Mouse (Mus musculus): Measurements from ENCODE around the gene Dnah5. TPM values are rescaled to one million over a fixed set of nuclear protein-coding genes. Genes with fewer than 3 reads are reported as not detected.
"Not testable (repeated sequence)": the region's sequence is repeated elsewhere in the genome, so short reads cannot be mapped to it uniquely, and the experiment has no call there.

Gene Dnah5
- polyA plus RNA-seq, 1 experiment from 2014 or later, result 0.08 TPM

GRCm38 (mm10) chr15:28374394-28374793, 170.8 kb downstream of the Dnah5 start:
- no peak for ATAC-seq (ENCODE audit: insufficient number of reproducible peaks, insufficient read depth, low FRiP score, low TSS enrichment, low read depth)
- WGBS, result 84% methylated on average over 1 of the region's 1 CpGs
- Histone ChIP-seq H3K36me3 (no peaks in the 10 kb centered on the region), H3K27ac (no peak overlapping the region), H3K27me3 (no peaks in the 10 kb centered on the region), H3K4me1 (no peaks in the 10 kb centered on the region), H3K9ac (no peak overlapping the region), H3K9me3 (no peaks in the 10 kb centered on the region), H3K4me3 (no peak overlapping the region), H3K4me2 (no peak overlapping the region)

DNA sequence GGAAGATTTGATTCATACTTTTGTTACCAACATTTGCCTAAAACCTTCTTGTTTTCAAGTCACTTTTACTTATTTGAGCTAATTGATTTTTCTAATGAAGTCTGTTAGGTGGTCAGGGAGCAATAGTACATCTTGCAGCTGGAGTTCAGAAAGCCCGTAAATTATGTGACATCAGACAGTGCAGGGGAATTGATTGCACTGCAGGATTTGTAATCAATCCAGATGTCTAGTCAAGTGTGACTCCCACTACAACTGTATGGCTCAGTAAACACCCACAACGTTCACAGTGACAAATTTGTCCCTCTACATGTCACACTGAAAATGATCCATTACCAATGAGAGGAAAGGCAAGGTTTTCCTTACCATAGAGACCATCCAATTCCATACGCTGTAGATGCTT, 177.4 kb downstream of the Dnah5 start:
- Histone ChIP-seq H3K9me3 (no peaks in the 10 kb centered on the region), H3K4me3 (no peak overlapping the region), H3K27me3 (no peaks in the 10 kb centered on the region), H3K9ac (no peak overlapping the region), H3K4me1 (no peaks in the 10 kb centered on the region), H3K27ac (no peak overlapping the region), H3K4me2 (no peak overlapping the region), H3K36me3 (no peaks in the 10 kb centered on the region)
- ATAC-seq (ENCODE audit: insufficient number of reproducible peaks, insufficient read depth, low FRiP score, low TSS enrichment, low read depth), result no peak
- 78% methylated on average over 3 of the region's 3 CpGs for WGBS

GRCm38 (mm10) chr15:28393723-28394122, 190.2 kb downstream of the Dnah5 start:
- H3K36me3 ChIP-seq; H3K4me1 ChIP-seq; H3K27me3 ChIP-seq; H3K4me3 ChIP-seq; H3K9ac ChIP-seq; H3K4me2 ChIP-seq; H3K27ac ChIP-seq; ATAC-seq (ENCODE audit: insufficient number of reproducible peaks, insufficient read depth, low FRiP score, low TSS enrichment, low read depth); H3K9me3 ChIP-seq: not testable (repeated sequence)

DNA sequence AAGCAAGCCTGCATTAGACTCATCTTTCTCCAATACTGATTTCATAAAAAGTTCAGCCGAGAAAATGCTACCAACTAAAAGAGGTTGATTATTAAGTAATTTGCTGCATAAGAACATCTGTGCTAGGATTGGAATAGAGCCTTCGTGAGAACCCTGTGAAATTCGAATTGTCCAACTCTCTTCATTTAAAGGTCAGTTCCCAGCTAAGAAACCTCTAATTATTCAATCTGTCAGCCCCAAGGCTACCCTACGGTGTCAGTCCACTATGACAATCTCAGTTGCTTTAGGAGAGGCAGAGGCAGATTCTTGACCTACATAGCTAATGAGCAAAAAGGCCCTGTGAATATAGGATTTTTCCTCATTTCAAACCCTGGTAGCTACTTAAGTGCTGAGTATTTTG, 191.9 kb downstream of the Dnah5 start:
- Histone ChIP-seq H3K4me1 (no peaks in the 10 kb centered on the region), H3K36me3 (no peaks in the 10 kb centered on the region), H3K9me3 (no peaks in the 10 kb centered on the region), H3K27me3 (no peaks in the 10 kb centered on the region), H3K27ac (no peak overlapping the region), H3K4me2 (no peak overlapping the region), H3K9ac (no peak overlapping the region), H3K4me3 (no peak overlapping the region)
- WGBS, result 70% methylated on average over 4 of the region's 4 CpGs
- ATAC-seq (ENCODE audit: insufficient number of reproducible peaks, insufficient read depth, low FRiP score, low TSS enrichment, low read depth), result no peak

GRCm38 (mm10) chr15:28398472-28398871, 194.9 kb downstream of the Dnah5 start:
- Histone ChIP-seq H3K4me1 (no peaks in the 10 kb centered on the region), H3K9ac (no peak overlapping the region), H3K4me2 (no peak overlapping the region), H3K4me3 (no peak overlapping the region), H3K27me3 (no peaks in the 10 kb centered on the region), H3K27ac (no peak overlapping the region), H3K9me3 (no peaks in the 10 kb centered on the region), H3K36me3 (no peaks in the 10 kb centered on the region)
- ATAC-seq (ENCODE audit: insufficient number of reproducible peaks, insufficient read depth, low FRiP score, low TSS enrichment, low read depth), result no peak
- 90% methylated on average over 1 of the region's 1 CpGs for WGBS

DNA sequence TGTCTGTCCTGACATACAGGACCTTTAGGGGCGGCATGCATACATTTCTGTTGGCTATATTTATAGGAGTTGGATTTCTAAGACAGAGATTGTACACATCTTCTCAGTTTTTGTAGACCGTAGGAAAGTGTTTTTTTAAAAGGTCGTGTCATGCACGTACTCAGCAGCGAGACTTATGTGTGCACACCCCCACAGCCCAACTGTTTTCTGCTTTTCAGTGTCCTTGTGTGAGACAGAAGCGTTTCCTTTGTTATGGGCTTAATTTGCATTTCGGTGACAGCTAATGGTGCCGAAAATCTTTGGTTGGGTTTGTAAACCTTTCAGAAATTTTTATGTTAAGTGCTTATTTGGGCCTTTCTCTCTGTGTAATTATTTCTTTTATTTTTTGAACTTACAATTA, 195.7 kb downstream of the Dnah5 start:
- Histone ChIP-seq H3K9me3 (no peaks in the 10 kb centered on the region), H3K4me3 (no peak overlapping the region), H3K36me3 (no peaks in the 10 kb centered on the region), H3K27ac (no peak overlapping the region), H3K9ac (no peak overlapping the region), H3K4me2 (no peak overlapping the region), H3K4me1 (no peaks in the 10 kb centered on the region), H3K27me3 (no peaks in the 10 kb centered on the region)
- ATAC-seq (ENCODE audit: insufficient number of reproducible peaks, insufficient read depth, low FRiP score, low TSS enrichment, low read depth), result no peak
- WGBS, result 82% methylated on average over 8 of the region's 8 CpGs

- no peaks in the 10 kb centered on the region for H3K4me1 ChIP-seq
- H3K9me3 ChIP-seq, result no peaks in the 10 kb centered on the region
- no peak overlapping the region for H3K4me2 ChIP-seq
- no peak overlapping the region for H3K9ac ChIP-seq
- no peaks in the 10 kb centered on the region for H3K27me3 ChIP-seq
- H3K27ac ChIP-seq, result no peak overlapping the region
- no peaks in the 10 kb centered on the region for H3K36me3 ChIP-seq
- no peak overlapping the region for H3K4me3 ChIP-seq
- WGBS, result 63% methylated on average over 3 of the region's 3 CpGs
- ATAC-seq (ENCODE audit: insufficient number of reproducible peaks, insufficient read depth, low FRiP score, low TSS enrichment, low read depth), result no peak
Observed at GRCm38 (mm10) chr15:28404630-28405029, 201.1 kb downstream of the Dnah5 start.

- Histone ChIP-seq H3K4me1 (no peaks in the 10 kb centered on the region), H3K9ac (no peak overlapping the region), H3K4me3 (no peak overlapping the region), H3K9me3 (no peaks in the 10 kb centered on the region), H3K27me3 (no peaks in the 10 kb centered on the region), H3K4me2 (no peak overlapping the region), H3K36me3 (no peaks in the 10 kb centered on the region), H3K27ac (no peak overlapping the region)
- 46% methylated on average over 2 of the region's 2 CpGs for WGBS
- ATAC-seq (ENCODE audit: insufficient number of reproducible peaks, insufficient read depth, low FRiP score, low TSS enrichment, low read depth), result no peak
Observed at GRCm38 (mm10) chr15:28405136-28405535, 201.6 kb downstream of the Dnah5 start.

DNA sequence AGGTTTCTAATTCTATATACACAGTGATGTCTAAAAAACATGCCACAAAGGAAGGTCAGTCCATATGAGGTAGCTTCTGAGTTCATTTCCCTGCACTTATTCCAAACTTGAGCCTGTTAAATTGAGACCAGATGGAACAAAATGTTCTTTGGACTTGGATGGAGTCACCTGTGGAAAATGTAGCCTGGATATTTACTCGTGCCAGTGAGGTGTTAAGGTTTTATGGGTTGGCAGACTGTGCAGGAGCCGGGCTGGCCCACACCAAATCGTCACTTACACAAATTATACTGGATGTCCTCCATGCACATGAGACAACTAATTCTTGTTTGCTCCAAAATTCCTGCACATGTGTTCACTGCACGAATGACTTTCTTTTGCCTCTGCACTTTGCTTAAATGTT, 236.2 kb downstream of the Dnah5 start:
- H3K4me2 ChIP-seq, result no peak overlapping the region
- WGBS, result 78% methylated on average over 4 of the region's 4 CpGs
- no peaks in the 10 kb centered on the region for H3K36me3 ChIP-seq
- H3K27ac ChIP-seq, result no peak overlapping the region
- H3K9me3 ChIP-seq, result no peaks in the 10 kb centered on the region
- no peak overlapping the region for H3K4me3 ChIP-seq
- 0 out of 2 replicates have a peak, but pooled peaks have one; percentile 37 for ATAC-seq (ENCODE audit: insufficient number of reproducible peaks, insufficient read depth, low FRiP score, low TSS enrichment, low read depth)
- no peaks in the 10 kb centered on the region for H3K4me1 ChIP-seq
- no peaks in the 10 kb centered on the region for H3K27me3 ChIP-seq
- no peak overlapping the region for H3K9ac ChIP-seq

- no peak overlapping the region for H3K4me2 ChIP-seq
- no peak overlapping the region for H3K4me3 ChIP-seq
- no peaks in the 10 kb centered on the region for H3K36me3 ChIP-seq
- ATAC-seq (ENCODE audit: insufficient number of reproducible peaks, insufficient read depth, low FRiP score, low TSS enrichment, low read depth), result no peak
- no peaks in the 10 kb centered on the region for H3K27me3 ChIP-seq
- no peak overlapping the region for H3K9ac ChIP-seq
- no peaks in the 10 kb centered on the region for H3K4me1 ChIP-seq
- no peaks in the 10 kb centered on the region for H3K9me3 ChIP-seq
- WGBS, result 94% methylated on average over 4 of the region's 4 CpGs
- H3K27ac ChIP-seq, result no peak overlapping the region
Observed at GRCm38 (mm10) chr15:28444494-28444893, 240.9 kb downstream of the Dnah5 start.

- not testable (repeated sequence) for ATAC-seq (ENCODE audit: insufficient number of reproducible peaks, insufficient read depth, low FRiP score, low TSS enrichment, low read depth); H3K4me3 ChIP-seq; H3K4me1 ChIP-seq; H3K27ac ChIP-seq; H3K36me3 ChIP-seq; H3K27me3 ChIP-seq; H3K9ac ChIP-seq; H3K4me2 ChIP-seq; H3K9me3 ChIP-seq
- 91% methylated on average over 2 of the region's 2 CpGs for WGBS
Observed at GRCm38 (mm10) chr15:28461091-28461778, 257.7 kb downstream of the Dnah5 start.

GRCm38 (mm10) chr15:28466591-28467247, 263.2 kb downstream of the Dnah5 start:
- WGBS, result 89% methylated on average over 3 of the region's 3 CpGs
- Histone ChIP-seq H3K27ac (no peak overlapping the region), H3K9ac (no peak overlapping the region), H3K36me3 (no peaks in the 10 kb centered on the region), H3K9me3 (no peaks in the 10 kb centered on the region), H3K27me3 (no peaks in the 10 kb centered on the region), H3K4me2 (no peak overlapping the region), H3K4me1 (no peaks in the 10 kb centered on the region), H3K4me3 (no peak overlapping the region)
- ATAC-seq (ENCODE audit: insufficient number of reproducible peaks, insufficient read depth, low FRiP score, low TSS enrichment, low read depth), result no peak

Data from embryonic facial prominence, embryonic 13.5 days (tissue).